Mouse (Mus musculus) lung, adult 2 months (tissue): Measurements from ENCODE around the gene Flnb.

Experiments
- CTCF ChIP-seq: fragments of 200-500 bp; IDR thresholded peaks from 2 replicates; pipeline ENCODE4 v1.5.1; 2011; ENCODE audit warnings: mild to moderate bottlenecking, low read length, control low read depth; ENCODE audit not compliant: insufficient read depth
- POLR2A ChIP-seq: fragments of 200-500 bp; IDR thresholded peaks from 2 replicates; pipeline ENCODE4 v1.6.1; 2011; ENCODE audit warnings: low read depth, mild to moderate bottlenecking, control low read depth, low read length, borderline replicate concordance; ENCODE audit errors: extremely low read depth

GRCm38 (mm10) chr14:7885540-7885939 is 67.8 kb downstream of the Flnb start:
- no peak for TF ChIP-seq CTCF
- TF ChIP-seq POLR2A, result no peak
